In the genomic region with DNA sequence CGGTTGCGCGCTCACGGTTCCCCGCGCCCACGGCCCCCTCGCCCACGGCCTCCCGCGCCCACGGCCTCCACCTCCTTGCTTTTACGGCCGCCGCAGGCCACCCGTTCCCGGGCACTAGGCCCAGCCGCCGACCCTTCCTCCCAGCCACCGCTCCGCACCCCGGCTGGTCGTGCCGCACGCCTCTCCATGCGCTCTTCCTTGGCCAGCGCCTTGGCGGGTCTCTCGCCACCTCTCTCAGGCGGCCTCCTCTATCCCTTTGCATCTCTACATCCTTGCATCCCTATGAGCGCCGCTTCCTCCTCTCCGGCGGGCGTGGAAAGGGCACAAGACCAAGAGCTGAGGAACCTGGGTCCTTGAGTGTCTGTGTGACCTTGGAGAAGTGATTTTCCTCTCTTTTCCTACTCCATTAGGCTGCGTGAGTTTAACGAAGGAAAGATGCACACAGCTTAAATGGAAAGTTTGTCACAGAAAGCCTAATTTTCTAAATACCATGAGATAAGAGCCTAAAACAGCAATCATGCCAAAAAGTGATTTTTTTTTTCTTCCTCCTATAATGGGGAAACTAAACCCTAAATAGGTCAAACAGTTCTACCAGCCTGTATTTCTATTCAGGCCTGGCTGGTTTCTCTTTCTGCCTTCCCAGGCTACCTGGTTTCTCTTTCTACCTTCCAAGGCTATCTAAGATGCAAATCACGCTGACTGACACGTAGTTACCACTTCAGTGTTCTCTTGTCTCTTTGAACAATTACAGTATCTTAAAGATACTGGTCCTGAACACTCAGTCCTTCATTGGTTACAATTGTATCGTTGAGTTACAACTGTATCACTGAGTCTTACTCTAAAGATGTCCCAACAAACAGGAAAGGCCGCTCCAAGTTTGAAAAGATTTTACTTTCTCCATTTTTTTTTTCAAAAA, we compare ENCODE assay signal across 8 mouse cellular contexts. TPM values are rescaled to one million over a fixed set of nuclear protein-coding genes. Genes with fewer than 3 reads are reported as not detected.
DNase-seq lines count a peak whose midpoint lies in the region; ATAC-seq and TF ChIP-seq lines count a peak whose summit lies in the region.

No protein-coding gene starts in this region.

- H3K9me3 ChIP-seq in forebrain, embryonic 16.5 days (ENCODE audit: control insufficient read depth, low read length), result no peaks in the 10 kb centered on the region
- H3K9me3 ChIP-seq in intestine, embryonic 16.5 days (ENCODE audit: control insufficient read depth, low read length), result no peaks in the 10 kb centered on the region
- H3K9me3 ChIP-seq in neural tube, embryonic 11.5 days (ENCODE audit: control insufficient read depth, low read length), result no peaks in the 10 kb centered on the region

- H3K4me1 ChIP-seq in forebrain, embryonic 16.5 days (replicated peaks; ENCODE audit: control insufficient read depth, insufficient read depth, low read length), result peaks cover 12% of the 10 kb centered on the region; the same call in 1 of the 2 replicates
- H3K4me1 ChIP-seq in intestine, embryonic 16.5 days (ENCODE audit: control insufficient read depth, insufficient read depth, low read length), result no peaks in the 10 kb centered on the region
- H3K4me1 ChIP-seq in neural tube, embryonic 11.5 days (ENCODE audit: control insufficient read depth, insufficient read depth, low read length), result 0 out of 2 replicates have a peak, but pooled peaks cover 3% of the 10 kb centered on the region

- H3K27ac ChIP-seq in layer of hippocampus, adult 2 months, result peak overlapping the region; percentile 84
- H3K27ac ChIP-seq in forebrain, embryonic 16.5 days (ENCODE audit: low read length), result peak overlapping the region; percentile 73
- H3K27ac ChIP-seq in intestine, embryonic 16.5 days (ENCODE audit: low read length), result peak overlapping the region; percentile 33; the same call in 1 of the 2 replicates
- peak overlapping the region; percentile 77 for H3K27ac ChIP-seq in neural tube, embryonic 11.5 days (ENCODE audit: low read depth, low read length)

- peak; percentile 5 to 20 for DNase-seq in layer of hippocampus, adult 2 months (ENCODE audit: low spot score in 2 of 2)
- DNase-seq in layer of hippocampus, adult 9-10 months (ENCODE audit: low spot score), result no peak
- peak; percentile 73 for DNase-seq in brain, embryonic 14.5 days (ENCODE audit: low read depth)
- peak; percentile 14 for DNase-seq in liver
- peak; percentile 75 for DNase-seq in neural tube, embryonic 11.5 days (ENCODE audit: low spot score)

- peak; percentile 65 for ATAC-seq in forebrain, embryonic 16.5 days
- ATAC-seq in intestine, embryonic 16.5 days, result peak; percentile 47
- peak; percentile 74 for ATAC-seq in neural tube, embryonic 11.5 days (ENCODE audit: insufficient read depth, low FRiP score, low TSS enrichment)
- no peak for ATAC-seq in activated CD4-positive, CD25-positive, alpha-beta regulatory T cell, adult 4 months

- H3K4me2 ChIP-seq in forebrain, embryonic 16.5 days (ENCODE audit: low read length), result peak overlapping the region; percentile 61
- H3K4me2 ChIP-seq in intestine, embryonic 16.5 days (ENCODE audit: low read depth, low read length), result peak overlapping the region; percentile 95
- H3K4me2 ChIP-seq in neural tube, embryonic 11.5 days (ENCODE audit: low read depth), result peak overlapping the region; percentile 83

- peak overlapping the region; percentile 85 for H3K4me3 ChIP-seq in layer of hippocampus, adult 2 months
- peak overlapping the region; percentile 96 for H3K4me3 ChIP-seq in forebrain, embryonic 16.5 days (replicated peaks; ENCODE audit: low read length)
- H3K4me3 ChIP-seq in intestine, embryonic 16.5 days (ENCODE audit: low read length), result peak overlapping the region; percentile 97
- peak overlapping the region; percentile 95 for H3K4me3 ChIP-seq in neural tube, embryonic 11.5 days (ENCODE audit: low read depth, low read length)

- H3K9ac ChIP-seq in forebrain, embryonic 16.5 days (replicated peaks; ENCODE audit: low read depth, low read length), result peak overlapping the region; percentile 94
- peak overlapping the region; percentile 79 for H3K9ac ChIP-seq in intestine, embryonic 16.5 days (ENCODE audit: low read depth, low read length)
- peak overlapping the region; percentile 85 for H3K9ac ChIP-seq in neural tube, embryonic 11.5 days (ENCODE audit: low read length)

- 10% methylated on average over 31 of the region's 41 CpGs for WGBS in forebrain, embryonic 16.5 days
- 10% methylated on average over 36 of the region's 41 CpGs for WGBS in intestine, embryonic 16.5 days
- 8% methylated on average over 40 of the region's 41 CpGs for WGBS in neural tube, embryonic 11.5 days

- no peak for TF ChIP-seq POLR2A in brain, embryonic 14.5 days (IDR thresholded peaks at IDR 0.05; ENCODE audit: borderline replicate concordance, extremely low read depth, insufficient read depth, insufficient read length, poor library complexity, severe bottlenecking)

- H3K27me3 ChIP-seq in forebrain, embryonic 16.5 days (replicated peaks; ENCODE audit: control insufficient read depth, insufficient read depth, low read length), result no peaks in the 10 kb centered on the region
- H3K27me3 ChIP-seq in intestine, embryonic 16.5 days (replicated peaks; ENCODE audit: control insufficient read depth, insufficient read depth, low read length), result no peaks in the 10 kb centered on the region
- H3K27me3 ChIP-seq in neural tube, embryonic 11.5 days (ENCODE audit: control insufficient read depth, insufficient read depth, low read length), result no peaks in the 10 kb centered on the region

- H3K36me3 ChIP-seq in forebrain, embryonic 16.5 days (ENCODE audit: control insufficient read depth, insufficient read depth), result no peaks in the 10 kb centered on the region
- H3K36me3 ChIP-seq in intestine, embryonic 16.5 days (ENCODE audit: control insufficient read depth, insufficient read depth, low read length), result no peaks in the 10 kb centered on the region
- H3K36me3 ChIP-seq in neural tube, embryonic 11.5 days (ENCODE audit: control insufficient read depth, insufficient read depth, low read length), result no peaks in the 10 kb centered on the region

- TF ChIP-seq CTCF in layer of hippocampus, adult 2 months (conservative IDR thresholded peaks at IDR 0.05), result no peak
- TF ChIP-seq CTCF in brain, embryonic 14.5 days (IDR thresholded peaks at IDR 0.05; ENCODE audit: borderline replicate concordance, extremely low read depth, insufficient read depth, insufficient read length), result no peak

RNA-seq across cellular contexts. Expression of gene Srpk2, which starts 8.0 kb away (rescaled TPM):
- total RNA-seq in layer of hippocampus, adult 2 months (2021), result 100 to 1,000 TPM; 142 to 155 TPM
- 55.4 and 65.1 TPM in 2 replicates for polyA plus RNA-seq in brain, embryonic 14.5 days (2012; rRNA removed)
- 101 and 102 TPM in 2 replicates for polyA plus RNA-seq in forebrain, embryonic 16.5 days (2015; fragmentation: Nextera tagmentation; extraction: Ambion mirVana)
- 30.5 and 32.1 TPM in 2 replicates for polyA plus RNA-seq in intestine, embryonic 16.5 days (2015; fragmentation: Nextera tagmentation; extraction: Ambion mirVana)
- 59.3 and 65.6 TPM in 2 replicates for polyA plus RNA-seq in neural tube, embryonic 11.5 days (2014; fragmentation: Nextera tagmentation; extraction: Ambion mirVana)
- polyA plus RNA-seq in activated CD4-positive, CD25-positive, alpha-beta regulatory T cell, adult 4 months (2017; shearing (Covaris generic)), result 10 to 100 TPM; 74.3 to 80.2 TPM

Comparison
In these comparisons a context has a peak if more than half of its experiments do, and no peak if none do; other contexts are left out.
1. H3K27ac ChIP-seq: peak in every context shown above with its lines; median percentile 84 in layer of hippocampus, adult 2 months; 77 in neural tube, embryonic 11.5 days; 73 in forebrain, embryonic 16.5 days; 33 in intestine, embryonic 16.5 days.